In genomic region chr17:80022090-80022489, GRCm38 (mm10) we compare ENCODE assay signal across 21 mouse cellular contexts. TPM values are rescaled to one million over a fixed set of nuclear protein-coding genes. Genes with fewer than 3 reads are reported as not detected.
DNase-seq lines count a peak whose midpoint lies in the region; ATAC-seq and TF ChIP-seq lines count a peak whose summit lies in the region.
"Had no signal": no experiment of that assay in that cellular context is flagged by ENCODE, and none has a peak within 500 bp of the region (broad histone marks: within the 10 kb centered on the region; RNA-seq: fewer than 3 reads in every experiment).

No protein-coding gene starts in this region.

- H3K4me3 ChIP-seq in lung, postnatal 0 days (ENCODE audit: low read depth, low read length), result no peak overlapping the region
- H3K4me3 ChIP-seq: heart, embryonic 12.5 days; neural tube, embryonic 12.5 days had no signal

- TF ChIP-seq EP300 in lung, postnatal 0 days (IDR thresholded peaks at IDR 0.05), result no peak

- no peaks in the 10 kb centered on the region for H3K9me3 ChIP-seq in lung, postnatal 0 days (ENCODE audit: low read length)
- H3K9me3 ChIP-seq: heart, embryonic 12.5 days; neural tube, embryonic 12.5 days had no signal

- H3K27me3 ChIP-seq in lung, postnatal 0 days (replicated peaks; ENCODE audit: insufficient read depth, low read length), result no peaks in the 10 kb centered on the region
- H3K27me3 ChIP-seq: heart, embryonic 12.5 days; neural tube, embryonic 12.5 days; Patski had no signal

- H3K4me2 ChIP-seq in lung, postnatal 0 days (replicated peaks; ENCODE audit: low read depth, low read length), result no peak overlapping the region
- H3K4me2 ChIP-seq: heart, embryonic 12.5 days; lung, embryonic 14.5 days; neural tube, embryonic 12.5 days had no signal

- DNase-seq in gastrocnemius, adult 18-20 months (ENCODE audit: low spot score), result peak; percentile 44
- no peak for DNase-seq in gastrocnemius, adult 8-10 months (ENCODE audit: low spot score in 2 of 2)
- DNase-seq in lung, postnatal 0 days (ENCODE audit: low spot score), result peak; percentile 21
- DNase-seq in lung, postnatal 4 days, result no peak
- DNase-seq in cerebellum, adult 8-10 months, result peak; percentile 20
- peak; percentile 70 for DNase-seq in fat pad, adult 2 months (ENCODE audit: extremely low read depth, low read depth, low spot score)
- DNase-seq in thymus, postnatal 0 days (ENCODE audit: low spot score), result no peak
- DNase-seq in spleen, postnatal 36 days (ENCODE audit: low spot score in 2 of 2), result no peak
- DNase-seq: forebrain, postnatal 0 days; gastrocnemius, postnatal 25 days; heart, postnatal 36 days; kidney, adult 11 months; kidney, postnatal 25 days; liver; lung, embryonic 14.5 days; thymus, postnatal 14 days had no signal

- 62% methylated on average over 5 of the region's 5 CpGs for WGBS in lung, postnatal 0 days

- no peak overlapping the region for H3K9ac ChIP-seq in lung, postnatal 0 days (replicated peaks; ENCODE audit: low read depth)
- H3K9ac ChIP-seq: forebrain, postnatal 0 days; heart, embryonic 12.5 days; lung, embryonic 14.5 days; neural tube, embryonic 12.5 days had no signal

- H3K4me1 ChIP-seq in lung, postnatal 0 days (ENCODE audit: insufficient read depth, low read depth, low read length), result no peaks in the 10 kb centered on the region
- H3K4me1 ChIP-seq: neural tube, embryonic 12.5 days had no signal

- no peak overlapping the region for H3K27ac ChIP-seq in lung, postnatal 0 days (ENCODE audit: low read length)
- H3K27ac ChIP-seq: hindbrain, postnatal 0 days; neural tube, embryonic 12.5 days had no signal

- no peak for ATAC-seq in lung, postnatal 0 days
- ATAC-seq: activated CD4-positive, CD25-positive, alpha-beta regulatory T cell, adult 4 months; forebrain, postnatal 0 days; hindbrain, postnatal 0 days; Patski had no signal

- TF ChIP-seq CTCF in lung, postnatal 0 days (IDR thresholded peaks at IDR 0.05), result no peak

- H3K36me3 ChIP-seq in lung, postnatal 0 days (ENCODE audit: insufficient read depth, low read length), result no peaks in the 10 kb centered on the region

RNA-seq across cellular contexts. Expression of gene Hnrnpll, which starts 40.0 kb away (rescaled TPM):
- 10 to 100 TPM; 15.0 to 15.3 TPM for total RNA-seq in gastrocnemius, adult 18-20 months (2021)
- total RNA-seq in gastrocnemius, adult 8-10 months (2022), result 10 to 100 TPM; 15.5 to 16.7 (median 16.0) TPM
- 30.2 and 31.2 TPM in 2 replicates for polyA plus RNA-seq in lung, postnatal 0 days (2015; fragmentation: Nextera tagmentation; extraction: Ambion mirVana)
- polyA plus RNA-seq in thymus, postnatal 0 days (2015; fragmentation: Nextera tagmentation; extraction: Ambion mirVana), result 58.1 and 68.5 TPM in 2 replicates

Comparison
In these comparisons a context has a peak if more than half of its experiments do, and no peak if none do; other contexts are left out.
1. DNase-seq: peak in gastrocnemius, adult 18-20 months (single experiment), lung, postnatal 0 days (single experiment), cerebellum, adult 8-10 months (single experiment) and fat pad, adult 2 months (single experiment); none in gastrocnemius, adult 8-10 months (0 of 2), lung, postnatal 4 days (0 of 2), thymus, postnatal 0 days (single experiment) and spleen, postnatal 36 days (0 of 2).